Mouse (Mus musculus) kidney, postnatal 36 days (tissue): ENCODE measurements around the gene 6330409D20Rik.

Experiments used
- DNase-seq, 2 experiments: peaks; one replicate each; pipeline ENCODE4 v3.0.0; 2021 to 2022; ENCODE audit warnings: mixed read lengths in 2 of 2

Gene 6330409D20Rik

GRCm38 (mm10) chr2:32752181-32752580 lies 11.4 kb upstream of the 6330409D20Rik start:
- DNase-seq, result no peak

DNA sequence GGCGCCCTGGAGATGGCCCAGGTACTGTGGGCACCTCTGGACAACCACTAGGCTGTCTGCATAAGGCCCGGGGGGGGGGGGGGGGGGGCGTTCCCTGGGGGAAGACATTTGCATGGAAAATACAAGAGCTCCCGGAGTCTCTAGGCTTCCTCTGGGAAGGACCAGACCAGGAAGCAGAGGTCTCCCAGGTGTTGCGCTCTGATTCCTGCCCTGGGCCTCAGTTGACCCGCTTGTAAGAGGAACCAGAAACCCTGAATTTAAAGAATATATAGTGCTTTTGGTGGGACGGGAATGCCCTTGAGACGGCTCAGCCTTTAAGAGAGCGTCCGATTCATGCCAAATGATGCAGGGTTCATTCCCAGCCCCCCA lies 10.8 kb upstream of the 6330409D20Rik start:
- no peak for DNase-seq

DNA sequence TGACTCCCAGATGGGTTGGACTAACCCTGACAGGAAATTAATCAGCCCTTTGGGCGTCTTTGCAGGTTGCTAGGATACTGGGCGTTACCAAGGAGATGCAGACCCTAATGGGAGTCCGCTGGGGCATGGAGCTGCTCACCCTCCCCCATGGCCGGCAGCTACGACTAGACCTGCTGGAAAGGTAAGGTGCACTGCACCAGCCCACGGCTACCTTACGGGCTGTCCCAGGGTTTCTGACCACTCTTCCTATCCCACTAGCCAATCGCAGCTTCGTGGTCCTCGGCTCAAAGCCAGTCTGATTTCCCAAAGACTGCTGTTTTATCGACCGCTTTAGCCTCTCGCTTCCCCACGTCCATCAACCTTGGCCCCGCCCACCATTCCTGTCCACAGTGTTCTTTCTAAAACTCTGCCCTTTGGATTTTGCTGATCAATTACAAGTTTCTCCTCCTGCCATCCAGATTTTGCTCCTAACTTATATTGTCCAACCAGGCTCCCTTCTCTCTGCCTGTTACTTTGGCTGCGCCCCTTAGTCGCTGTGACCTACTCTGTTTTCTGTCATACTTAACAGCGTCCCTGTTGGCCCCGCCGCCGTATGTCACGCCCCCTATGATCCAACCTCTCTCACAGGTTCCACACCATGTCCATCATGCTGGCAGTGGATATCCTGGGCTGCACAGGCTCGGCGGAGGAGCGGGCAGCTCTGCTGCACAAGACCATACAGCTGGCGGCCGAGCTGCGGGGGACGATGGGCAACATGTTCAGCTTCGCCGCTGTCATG lies 10.3 kb upstream of the 6330409D20Rik start:
- peak; percentile 88 to 90 for DNase-seq

DNA sequence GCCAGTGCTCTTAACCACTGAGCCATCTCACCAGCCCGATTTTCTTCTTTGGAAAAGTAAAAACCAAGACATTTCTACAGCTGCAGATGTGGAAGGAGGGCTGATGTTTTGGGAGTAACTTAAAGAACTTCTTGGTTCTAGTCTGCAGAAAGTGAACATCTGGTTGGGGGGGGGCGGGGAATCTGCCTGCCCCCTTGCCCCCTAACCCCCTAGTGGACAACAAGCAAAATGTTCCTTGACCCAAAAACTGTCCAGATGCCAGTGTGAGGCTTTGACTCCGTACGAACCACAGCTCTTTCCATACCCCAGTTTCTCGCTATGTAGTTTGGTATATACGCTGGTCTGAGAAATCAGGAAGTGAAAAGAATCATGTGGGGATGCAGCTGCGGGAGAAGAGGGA lies 9.4 kb upstream of the 6330409D20Rik start:
- no peak for DNase-seq

GRCm38 (mm10) chr2:32749082-32749481 lies 8.3 kb upstream of the 6330409D20Rik start:
- no peak for DNase-seq

GRCm38 (mm10) chr2:32744272-32744982 lies 3.6 kb upstream of the 6330409D20Rik start:
- peak in 1 of 2 experiments; percentile 54 for DNase-seq

DNA sequence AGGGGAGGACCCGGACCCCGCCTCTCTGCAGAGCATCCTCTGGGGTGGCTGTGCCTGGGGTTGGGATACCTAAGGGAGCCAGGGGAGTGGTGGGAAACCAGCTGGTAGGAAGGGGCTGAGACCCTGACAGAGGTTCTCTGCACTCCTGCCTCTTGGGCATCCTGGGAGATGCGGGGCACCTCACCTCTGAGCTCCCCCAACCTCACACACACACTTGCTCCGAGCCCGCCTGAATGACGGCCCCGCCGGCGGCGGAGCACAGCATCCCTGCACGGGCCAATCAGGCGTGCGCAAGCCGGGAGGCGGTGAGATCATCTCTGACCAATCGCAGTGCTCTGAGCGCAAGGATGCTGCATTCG lies 1.3 kb upstream of the 6330409D20Rik start:
- no peak for DNase-seq

- peak in 1 of 2 experiments; percentile 44 for DNase-seq
Measured at GRCm38 (mm10) chr2:32741273-32742172, 707 bp upstream of the 6330409D20Rik start.

DNA sequence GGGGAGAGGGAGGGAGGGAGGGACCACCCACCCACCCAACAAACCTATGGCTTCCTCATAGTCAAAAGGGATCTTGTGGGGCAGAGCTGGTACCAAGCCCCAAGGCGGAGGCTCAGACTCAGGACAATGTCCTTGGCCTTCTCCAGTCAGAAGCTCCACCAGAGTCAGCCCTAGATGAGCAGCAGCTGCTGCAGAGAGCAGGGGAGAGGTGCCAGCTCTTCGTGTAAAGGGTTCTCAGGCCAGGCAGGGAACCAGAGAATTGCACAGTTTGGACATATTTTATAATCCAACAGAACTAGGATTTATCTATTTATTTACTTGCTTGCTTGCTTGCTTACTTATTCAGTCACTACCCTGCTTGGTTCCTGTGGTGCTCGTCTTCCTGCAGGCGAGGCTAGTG lies 1.5 kb downstream of the 6330409D20Rik start:
- DNase-seq, result no peak

- DNase-seq, result no peak
Measured at GRCm38 (mm10) chr2:32737008-32737407, 3.8 kb downstream of the 6330409D20Rik start.

GRCm38 (mm10) chr2:32736306-32736829 lies 4.4 kb downstream of the 6330409D20Rik start:
- peak; percentile 37 to 46 for DNase-seq

- peak; percentile 83 to 85 for DNase-seq
Measured at GRCm38 (mm10) chr2:32734933-32735332, 5.9 kb downstream of the 6330409D20Rik start.

GRCm38 (mm10) chr2:32734480-32734879 lies 6.3 kb downstream of the 6330409D20Rik start:
- peak; percentile 42 to 61 for DNase-seq

DNA sequence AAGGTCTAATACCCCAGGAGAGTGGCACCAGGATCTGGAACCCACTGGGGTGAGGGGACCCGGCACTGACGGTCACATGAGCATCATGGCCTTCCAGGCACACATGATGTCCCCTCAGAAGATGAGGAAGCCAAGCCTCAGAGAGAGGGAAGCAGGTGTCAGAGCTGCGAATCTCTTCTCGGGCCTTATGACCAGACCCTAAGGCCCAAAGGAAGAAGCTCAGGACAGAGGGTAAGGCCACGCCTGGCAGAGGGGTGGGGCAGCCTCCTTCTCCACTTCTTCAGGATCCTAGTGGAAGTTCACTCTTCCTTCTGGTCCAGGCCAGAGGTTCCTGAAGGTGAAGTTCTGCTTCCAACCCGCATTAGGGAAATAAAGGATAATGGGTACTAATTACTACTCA lies 8.1 kb downstream of the 6330409D20Rik start:
- peak; percentile 40 to 60 for DNase-seq

- peak in 1 of 2 experiments; percentile 48 for DNase-seq
Measured at GRCm38 (mm10) chr2:32731911-32732310, 8.9 kb downstream of the 6330409D20Rik start.

- DNase-seq, result no peak
Measured at GRCm38 (mm10) chr2:32730854-32731253, 10.0 kb downstream of the 6330409D20Rik start.

DNA sequence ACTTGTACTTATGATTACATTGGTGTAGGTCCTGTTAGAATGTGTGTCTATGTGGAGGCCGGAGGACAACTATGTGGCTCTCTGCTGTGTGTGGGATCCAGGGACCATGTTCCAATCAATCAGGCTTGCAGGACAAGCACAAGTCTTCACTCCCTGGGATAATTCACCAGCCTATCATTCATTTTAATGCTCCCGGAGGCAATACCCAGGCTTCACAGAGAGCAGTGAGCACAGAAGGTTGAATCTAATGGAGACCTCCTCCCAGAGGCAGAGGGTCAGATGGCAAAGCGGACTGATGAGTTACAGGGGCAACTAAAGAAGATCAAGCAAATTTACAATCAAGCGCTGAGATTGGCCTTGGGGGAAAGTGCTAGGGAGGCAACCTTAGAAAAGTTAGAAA lies 11.3 kb downstream of the 6330409D20Rik start:
- DNase-seq, result no peak

DNA sequence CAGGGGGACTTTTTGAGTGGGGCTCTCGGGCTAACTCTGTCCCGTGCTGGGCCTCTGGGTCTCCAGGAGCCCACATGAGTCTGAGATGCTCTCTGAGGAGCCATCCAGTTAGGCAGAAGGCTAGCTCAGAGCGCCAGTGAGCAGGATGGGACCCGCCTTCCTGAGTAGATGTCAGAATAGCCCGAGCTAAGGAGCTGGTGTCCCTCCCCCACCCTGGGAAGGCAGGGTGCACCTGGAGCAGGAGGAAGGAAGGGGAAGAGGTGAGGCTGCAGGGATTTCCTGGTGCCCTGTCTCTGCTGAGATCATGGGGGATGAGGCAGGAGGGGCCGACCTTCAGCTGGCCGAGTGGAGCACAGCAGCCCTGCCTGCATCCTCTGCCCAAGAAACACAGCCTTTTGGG lies 12.4 kb downstream of the 6330409D20Rik start:
- peak; percentile 80 to 88 for DNase-seq

GRCm38 (mm10) chr2:32727435-32727834 lies 13.4 kb downstream of the 6330409D20Rik start:
- peak; percentile 97 to 99 for DNase-seq

DNA sequence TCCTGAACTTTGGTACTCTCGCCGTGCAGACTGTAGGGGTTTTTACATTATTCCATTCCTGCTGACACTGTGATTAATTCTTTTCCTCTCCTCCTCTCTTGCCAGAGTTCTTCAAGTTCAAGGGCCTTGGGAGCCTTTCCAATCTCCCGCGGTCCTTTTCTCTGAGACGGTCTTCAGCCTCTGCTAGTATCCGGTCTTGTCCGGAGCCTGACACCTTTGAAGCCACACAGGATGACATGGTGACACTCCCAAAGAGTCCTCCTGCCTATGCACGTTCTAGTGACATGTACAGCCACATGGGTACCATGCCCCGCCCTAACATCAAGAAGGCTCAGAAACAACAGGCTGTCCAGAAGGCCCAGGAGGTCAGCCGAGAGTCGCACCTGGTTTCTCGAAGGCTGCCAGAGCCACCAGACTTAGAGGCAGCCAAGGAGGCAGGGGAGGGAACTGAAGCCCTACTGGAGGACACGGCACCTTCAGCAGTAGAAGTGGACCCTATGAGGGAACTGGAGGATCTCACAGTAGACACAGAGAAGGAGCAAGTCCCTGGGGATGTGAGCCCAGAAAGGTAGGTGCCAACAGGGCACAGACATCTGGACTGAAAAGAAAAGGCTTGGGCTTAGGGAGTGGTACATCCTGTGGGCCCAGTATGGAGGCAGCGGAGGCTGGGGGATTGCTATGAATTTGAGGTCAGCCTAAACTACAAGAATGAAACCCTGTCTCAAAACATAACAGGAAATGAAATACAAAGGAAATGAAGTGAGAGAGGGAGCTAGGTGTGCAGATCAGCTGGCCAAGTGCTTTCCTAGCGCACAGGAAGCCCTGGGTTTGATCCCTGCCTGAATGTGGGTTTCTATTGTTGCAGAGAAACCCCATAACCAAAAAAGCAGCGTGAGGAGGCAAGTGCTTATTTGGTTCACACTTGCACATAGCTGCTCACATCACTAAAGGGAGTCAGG lies 15.7 kb downstream of the 6330409D20Rik start:
- peak; percentile 60 to 64 for DNase-seq

DNA sequence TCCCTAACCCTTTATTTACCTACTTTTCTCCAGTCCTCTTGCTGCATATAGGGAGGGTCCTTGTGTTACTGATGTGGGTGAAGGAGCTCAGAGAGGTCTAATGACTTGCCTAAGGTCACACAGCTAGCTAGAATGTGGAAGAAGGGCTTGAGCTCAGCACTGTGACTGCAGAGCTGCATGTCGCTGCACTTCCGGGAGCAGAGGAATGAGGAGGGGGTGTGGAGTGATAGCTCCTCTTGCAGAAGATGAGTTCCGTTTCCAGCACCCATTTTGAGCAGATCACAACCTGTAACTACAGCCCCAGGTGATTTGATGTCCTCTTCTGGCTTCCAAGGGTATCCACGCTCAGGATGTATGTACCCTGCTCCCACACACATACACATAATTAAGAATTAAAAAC lies 16.7 kb downstream of the 6330409D20Rik start:
- no peak for DNase-seq

- DNase-seq, result no peak
Measured at GRCm38 (mm10) chr2:32722581-32722980, 18.2 kb downstream of the 6330409D20Rik start.
